Mouse (Mus musculus) C2C12 (cell line): ENCODE data around the gene Fbxo40. TPM values are rescaled to one million over a fixed set of nuclear protein-coding genes. Genes with fewer than 3 reads are reported as not detected.

Experiments used
- H3K27me3 ChIP-seq: one replicate; pipeline ENCODE4 v1.6.1; 2011; ENCODE audit not compliant: control insufficient read depth, insufficient read depth, insufficient read length
- H3K36me3 ChIP-seq: one replicate; pipeline ENCODE4 v1.6.1; 2011; ENCODE audit not compliant: control insufficient read depth, insufficient read depth
- H3K4me3 ChIP-seq: one replicate; pipeline ENCODE4 v1.5.1; 2011; ENCODE audit warnings: mild to moderate bottlenecking, control low read depth; ENCODE audit not compliant: poor library complexity, insufficient read depth, severe bottlenecking
- H3K79me2 ChIP-seq: one replicate; pipeline ENCODE4 v1.6.1; 2011; ENCODE audit not compliant: control insufficient read depth, insufficient read depth
- H3K79me3 ChIP-seq: one replicate; pipeline ENCODE4 v1.6.1; 2011; ENCODE audit warnings: low read depth, control low read depth
- H3ac ChIP-seq: one replicate; pipeline ENCODE3; 2011; ENCODE audit warnings: low read depth; ENCODE audit not compliant: control insufficient read depth, insufficient read length
- CEBPB ChIP-seq: IDR thresholded peaks from one replicate; pipeline ENCODE4 v1.6.1; 2011; ENCODE audit warnings: low read depth, mild to moderate bottlenecking, control low read depth, moderate library complexity
- CTCF ChIP-seq: IDR thresholded peaks from one replicate; pipeline ENCODE4 v1.5.1; 2011; ENCODE audit not compliant: control insufficient read depth, insufficient read depth, insufficient read length
- FOSL1 ChIP-seq: IDR thresholded peaks from one replicate; pipeline ENCODE4 v1.8.0; 2011; ENCODE audit warnings: mild to moderate bottlenecking, low read length; ENCODE audit not compliant: poor library complexity, insufficient read depth, severe bottlenecking
- MAX ChIP-seq: IDR thresholded peaks from one replicate; pipeline ENCODE4 v1.6.1; 2011; ENCODE audit warnings: mild to moderate bottlenecking, control low read depth
- MYOD1 ChIP-seq: IDR thresholded peaks from one replicate; pipeline ENCODE4 v1.6.1; 2011; ENCODE audit warnings: low read depth; ENCODE audit not compliant: control insufficient read depth, insufficient read length
- MYOG ChIP-seq: IDR thresholded peaks from one replicate; pipeline ENCODE4 v1.6.1; 2011; ENCODE audit not compliant: control insufficient read depth, insufficient read length; ENCODE audit errors: extremely low read depth
- USF1 ChIP-seq: IDR thresholded peaks from one replicate; pipeline ENCODE4 v1.6.1; 2011; ENCODE audit warnings: low read depth, mild to moderate bottlenecking, control low read depth, moderate library complexity
- polyA plus RNA-seq: library from polyadenylated mRNA; unstranded; fragments of >200 nt; fragmentation: generic; extraction: Trizol; gene quantifications from one replicate; pipeline ENCODE4 v1.2.1, GENCODE M21; 2012; ENCODE audit warnings: missing spikeins

Fbxo40 gene
- polyA plus RNA-seq, 1 experiment = 0.02 TPM

- Histone ChIP-seq H3K4me3 (no peak overlapping the region), H3K79me3 (no peaks in the 10 kb centered on the region), H3ac (no peak overlapping the region), H3K27me3 (no peaks in the 10 kb centered on the region), H3K79me2 (no peaks in the 10 kb centered on the region), H3K36me3 (peaks cover 17% of the 10 kb centered on the region)
- no peak for TF ChIP-seq CTCF
- no peak for TF ChIP-seq MYOD1
Observed at GRCm38 (mm10) chr16:36924312-36924711, 66.0 kb downstream of the Fbxo40 start.

DNA sequence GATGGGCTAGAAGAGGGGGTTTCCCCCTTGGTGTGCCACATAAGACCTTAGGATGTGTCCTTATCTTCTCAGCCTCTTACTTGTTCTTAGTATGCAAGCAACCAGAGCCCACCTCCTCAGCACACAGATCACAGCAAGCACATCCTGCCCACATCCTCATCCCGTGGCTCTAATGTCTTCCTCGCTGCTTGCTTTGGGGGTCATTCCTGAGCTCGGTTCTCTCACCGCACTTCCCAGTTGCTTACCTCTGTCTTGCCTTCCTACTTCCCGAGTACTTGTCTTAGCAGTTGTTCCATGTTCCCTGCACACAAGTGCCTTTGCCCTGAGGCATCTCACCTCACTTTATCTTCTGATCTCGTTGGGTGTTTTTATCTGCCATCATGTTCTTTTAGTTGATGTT is 68.3 kb downstream of the Fbxo40 start:
- no peak overlapping the region for H3ac ChIP-seq
- TF ChIP-seq CEBPB (no peak), MAX (no peak), FOSL1 (no peak), MYOD1 (no peak), MYOG (no peak), CTCF (no peak), USF1 (no peak)
- H3K79me2 ChIP-seq = no peaks in the 10 kb centered on the region
- no peaks in the 10 kb centered on the region for H3K79me3 ChIP-seq
- no peaks in the 10 kb centered on the region for H3K27me3 ChIP-seq
- peaks cover 17% of the 10 kb centered on the region for H3K36me3 ChIP-seq
- H3K4me3 ChIP-seq = no peak overlapping the region

GRCm38 (mm10) chr16:36921067-36921613 is 69.1 kb downstream of the Fbxo40 start:
- H3K27me3 ChIP-seq = no peaks in the 10 kb centered on the region
- no peaks in the 10 kb centered on the region for H3K79me3 ChIP-seq
- TF ChIP-seq MYOD1 (no peak), CEBPB (no peak), MAX (no peak), FOSL1 (no peak), USF1 (no peak), MYOG (no peak), CTCF (no peak)
- H3K4me3 ChIP-seq = no peak overlapping the region
- H3ac ChIP-seq = no peak overlapping the region
- peaks cover 25% of the 10 kb centered on the region for H3K36me3 ChIP-seq
- H3K79me2 ChIP-seq = no peaks in the 10 kb centered on the region

DNA sequence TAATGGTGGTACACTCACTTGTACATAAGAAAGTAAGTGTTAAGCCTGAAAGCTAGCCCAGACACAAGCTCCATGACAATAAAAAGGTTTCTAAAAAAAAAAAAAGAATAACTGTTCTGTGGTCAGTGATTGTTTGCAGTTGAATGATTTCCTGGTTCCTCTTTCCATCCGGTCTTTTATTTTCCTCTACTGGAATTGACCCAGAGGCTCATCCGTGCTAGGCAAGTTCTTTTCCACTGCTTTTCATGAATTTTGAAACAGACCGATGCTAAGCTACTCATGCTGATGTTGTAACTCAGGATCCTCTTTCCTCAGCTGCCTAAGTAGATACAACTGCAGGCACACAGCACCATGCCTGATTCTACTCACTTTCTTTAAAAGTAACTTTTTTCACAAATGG is 69.9 kb downstream of the Fbxo40 start:
- Histone ChIP-seq H3K79me3 (no peaks in the 10 kb centered on the region), H3ac (no peak overlapping the region), H3K27me3 (no peaks in the 10 kb centered on the region), H3K36me3 (peaks cover 30% of the 10 kb centered on the region), H3K79me2 (no peaks in the 10 kb centered on the region), H3K4me3 (no peak overlapping the region)
- TF ChIP-seq CEBPB = no peak
- TF ChIP-seq CTCF = no peak

- no peaks in the 10 kb centered on the region for H3K79me2 ChIP-seq
- no peak overlapping the region for H3ac ChIP-seq
- H3K4me3 ChIP-seq = no peak overlapping the region
- peaks cover 44% of the 10 kb centered on the region for H3K36me3 ChIP-seq
- no peaks in the 10 kb centered on the region for H3K27me3 ChIP-seq
- no peaks in the 10 kb centered on the region for H3K79me3 ChIP-seq
- no peak for TF ChIP-seq USF1
- TF ChIP-seq CEBPB = no peak
- no peak for TF ChIP-seq FOSL1
- no peak for TF ChIP-seq CTCF
- no peak for TF ChIP-seq MAX
- no peak for TF ChIP-seq MYOD1
- TF ChIP-seq MYOG = no peak
Observed at GRCm38 (mm10) chr16:36918505-36918904, 71.8 kb downstream of the Fbxo40 start.

GRCm38 (mm10) chr16:36914195-36914594 is 76.1 kb downstream of the Fbxo40 start:
- no peak overlapping the region for H3ac ChIP-seq
- no peaks in the 10 kb centered on the region for H3K79me3 ChIP-seq
- H3K36me3 ChIP-seq = peaks cover 53% of the 10 kb centered on the region
- H3K4me3 ChIP-seq = no peak overlapping the region
- no peak for TF ChIP-seq CTCF
- TF ChIP-seq CEBPB = no peak
- no peak for TF ChIP-seq MYOD1
- no peak for TF ChIP-seq USF1
- no peak for TF ChIP-seq MYOG
- no peak for TF ChIP-seq MAX
- no peak for TF ChIP-seq FOSL1
- H3K79me2 ChIP-seq = no peaks in the 10 kb centered on the region
- no peaks in the 10 kb centered on the region for H3K27me3 ChIP-seq

Other genes starting within 250 kb of the Fbxo40 start
- gene Slc15a2, start 205.5 kb downstream of the Fbxo40 start, polyA plus RNA-seq = not detected
- gene Iqcb1, start 162.1 kb downstream of the Fbxo40 start, polyA plus RNA-seq = 3.4 TPM
- 0.67 TPM for gene Eaf2, start 115.5 kb downstream of the Fbxo40 start, polyA plus RNA-seq
- 9.4 TPM for gene Golgb1, start 115.3 kb downstream of the Fbxo40 start, polyA plus RNA-seq
- not detected for gene Hcls1, start 55.5 kb downstream of the Fbxo40 start, polyA plus RNA-seq
- 2.5 TPM for gene Polq, start 21.3 kb upstream of the Fbxo40 start, polyA plus RNA-seq